Mouse (Mus musculus): ENCODE results near the gene Cfap70. TPM values are rescaled to one million over a fixed set of nuclear protein-coding genes. Genes with fewer than 3 reads are reported as not detected.

The Cfap70 gene
- total and polyA plus RNA-seq, 3 experiments, result 0.11 TPM; not detected in 2

- TF ChIP-seq KAT2A (conservative IDR thresholded peaks at IDR 0.05; ENCODE audit: low read depth, low read length), result no peak
- peak; percentile 67; the same call in 1 of the 2 replicates for TF ChIP-seq MYC (IDR thresholded peaks at IDR 0.05; ENCODE audit: low read depth, low read length)
Observed at GRCm38 (mm10) chr14:20478801-20479200, 26.8 kb upstream of the Cfap70 start (continued).

GRCm38 (mm10) chr14:20478385-20478784 is 26.4 kb upstream of the Cfap70 start:
- H3K27ac ChIP-seq (ENCODE audit: control insufficient read depth, low read depth, low read length), result peak overlapping the region; percentile 99
- peaks cover 15% of the 10 kb centered on the region for H3K79me2 ChIP-seq (ENCODE audit: control insufficient read depth, insufficient read depth, low read length, poor library complexity)
- H3K27me3 ChIP-seq (ENCODE audit: control insufficient read depth in 1 of 2, insufficient read depth in 2 of 2, low read length in 2 of 2), result no peaks in the 10 kb centered on the region
- H3K4me1 ChIP-seq (ENCODE audit: control insufficient read depth in 1 of 2, insufficient read depth in 2 of 2, low read length in 2 of 2), result peaks cover 15 to 20% of the 10 kb centered on the region in 2 experiments
- no peaks in the 10 kb centered on the region for H3K9me3 ChIP-seq (replicated peaks; ENCODE audit: insufficient read depth, low read length)
- H3K9ac ChIP-seq (ENCODE audit: control insufficient read depth, low read depth, low read length, poor library complexity, severe bottlenecking), result peak overlapping the region; percentile 52
- H3K36me3 ChIP-seq (ENCODE audit: control insufficient read depth in 1 of 2, insufficient read depth in 2 of 2, low read length in 2 of 2), result peaks cover 1 to 36% of the 10 kb centered on the region in 2 experiments
- no peak for DNase-seq (ENCODE audit: low read depth, low spot score)
- H3K4me3 ChIP-seq (ENCODE audit: control insufficient read depth in 1 of 2, insufficient read depth in 1 of 2, low read depth in 2 of 2, low read length in 2 of 2), result peak overlapping the region; percentile 59 to 81
- TF ChIP-seq GATA1 (IDR thresholded peaks at IDR 0.05; ENCODE audit: low read depth, low read length) (no peak), USF1 (IDR thresholded peaks at IDR 0.05; ENCODE audit: low read depth, low read length) (0 out of 2 replicates have a peak, but pooled peaks have one; percentile 13), USF2 (IDR thresholded peaks at IDR 0.05; ENCODE audit: borderline replicate concordance in 1 of 2, insufficient read depth in 1 of 2, low read depth in 1 of 2, low read length in 2 of 2) (0 out of 4 replicates have a peak, but pooled peaks of 1 of the 2 experiments have one; percentile 4)

GRCm38 (mm10) chr14:20477261-20478025 is 25.4 kb upstream of the Cfap70 start:
- TF ChIP-seq POLR2A (IDR thresholded peaks at IDR 0.05; ENCODE audit: control insufficient read depth in 1 of 2, insufficient read depth in 1 of 2, low read depth in 1 of 2, low read length in 2 of 2, poor library complexity in 1 of 2) (no peak), JUND (IDR thresholded peaks at IDR 0.05; ENCODE audit: low read depth, low read length) (no peak)
- no peaks in the 10 kb centered on the region for H3K9me3 ChIP-seq (replicated peaks; ENCODE audit: insufficient read depth, low read length)
- DNase-seq (ENCODE audit: low read depth, low spot score), result no peak
- peaks cover 15% of the 10 kb centered on the region for H3K79me2 ChIP-seq (ENCODE audit: control insufficient read depth, insufficient read depth, low read length, poor library complexity)
- H3K36me3 ChIP-seq (ENCODE audit: control insufficient read depth in 1 of 2, insufficient read depth in 2 of 2, low read length in 2 of 2), result peaks cover 3 to 29% of the 10 kb centered on the region in 2 experiments
- H3K4me3 ChIP-seq (ENCODE audit: control insufficient read depth in 1 of 2, insufficient read depth in 1 of 2, low read depth in 2 of 2, low read length in 2 of 2), result peak overlapping the region in 1 of 2 experiments; percentile 59; a peak in 1 of 4 replicates
- peaks cover 14 to 20% of the 10 kb centered on the region in 2 experiments for H3K4me1 ChIP-seq (ENCODE audit: control insufficient read depth in 1 of 2, insufficient read depth in 2 of 2, low read length in 2 of 2)
- H3K27ac ChIP-seq (ENCODE audit: control insufficient read depth, low read depth, low read length), result no peak overlapping the region
- H3K27me3 ChIP-seq (ENCODE audit: control insufficient read depth in 1 of 2, insufficient read depth in 2 of 2, low read length in 2 of 2), result no peaks in the 10 kb centered on the region
- no peak overlapping the region; the same call in 1 of the 2 replicates for H3K9ac ChIP-seq (ENCODE audit: control insufficient read depth, low read depth, low read length, poor library complexity, severe bottlenecking)

- Histone ChIP-seq H3K4me3 (ENCODE audit: control insufficient read depth in 1 of 2, insufficient read depth in 1 of 2, low read depth in 2 of 2, low read length in 2 of 2) (no peak overlapping the region), H3K9ac (ENCODE audit: control insufficient read depth, low read depth, low read length, poor library complexity, severe bottlenecking) (no peak overlapping the region), H3K4me1 (ENCODE audit: control insufficient read depth in 1 of 2, insufficient read depth in 2 of 2, low read length in 2 of 2) (no peaks in the 10 kb centered on the region), H3K79me2 (ENCODE audit: control insufficient read depth, insufficient read depth, low read length, poor library complexity) (no peaks in the 10 kb centered on the region; the same call in 1 of the 2 replicates), H3K9me3 (replicated peaks; ENCODE audit: insufficient read depth, low read length) (no peaks in the 10 kb centered on the region), H3K36me3 (ENCODE audit: control insufficient read depth in 1 of 2, insufficient read depth in 2 of 2, low read length in 2 of 2) (peaks cover 0 to 24% of the 10 kb centered on the region in 2 experiments; a peak in 2 of 4 replicates), H3K27ac (ENCODE audit: control insufficient read depth, low read depth, low read length) (no peak overlapping the region), H3K27me3 (ENCODE audit: control insufficient read depth in 1 of 2, insufficient read depth in 2 of 2, low read length in 2 of 2) (no peaks in the 10 kb centered on the region)
- no peak for TF ChIP-seq SMC3 (IDR thresholded peaks at IDR 0.05; ENCODE audit: low read depth, low read length)
- TF ChIP-seq JUND (IDR thresholded peaks at IDR 0.05; ENCODE audit: low read depth, low read length), result no peak
- no peak for TF ChIP-seq MEF2A (IDR thresholded peaks at IDR 0.05; ENCODE audit: extremely low read depth, insufficient replicate concordance, low read depth, low read length, poor library complexity, severe bottlenecking)
- no peak for TF ChIP-seq USF1 (IDR thresholded peaks at IDR 0.05; ENCODE audit: low read depth, low read length)
- TF ChIP-seq MAX (IDR thresholded peaks at IDR 0.05; ENCODE audit: low read length), result no peak
- TF ChIP-seq RAD21 (IDR thresholded peaks at IDR 0.05; ENCODE audit: low read depth, low read length), result no peak
- TF ChIP-seq MYB (IDR thresholded peaks at IDR 0.05; ENCODE audit: low read depth, low read length), result no peak
- TF ChIP-seq TAL1 (IDR thresholded peaks at IDR 0.05; ENCODE audit: low read length), result no peak
- TF ChIP-seq GABPA (IDR thresholded peaks at IDR 0.05; ENCODE audit: low read depth, low read length), result no peak
- TF ChIP-seq E2F4 (IDR thresholded peaks at IDR 0.05; ENCODE audit: borderline replicate concordance, low read depth, low read length), result no peak
- TF ChIP-seq MAFK (IDR thresholded peaks at IDR 0.05; ENCODE audit: borderline replicate concordance, low read depth, low read length), result no peak
- no peak for TF ChIP-seq NELFE (IDR thresholded peaks at IDR 0.05; ENCODE audit: low read depth, low read length)
- TF ChIP-seq ZKSCAN1 (IDR thresholded peaks at IDR 0.05; ENCODE audit: low read depth, low read length), result no peak
- no peak for TF ChIP-seq ZMIZ1 (IDR thresholded peaks at IDR 0.05; ENCODE audit: low read depth, low read length)
- no peak for TF ChIP-seq ETS1 (IDR thresholded peaks at IDR 0.05; ENCODE audit: low read depth, low read length)
- DNase-seq (ENCODE audit: low read depth, low spot score), result no peak
Observed at GRCm38 (mm10) chr14:20460216-20460615, 8.2 kb upstream of the Cfap70 start.
